Mouse (Mus musculus) layer of hippocampus, adult 9-10 months (tissue): ENCODE data around the gene Ccdc102a.

Experiments
- DNase-seq: peaks from one replicate; pipeline ENCODE4 v3.0.0; 2022; ENCODE audit warnings: low spot score

The Ccdc102a gene

GRCm38 (mm10) chr8:94919256-94919655 is 1.4 kb upstream of the Ccdc102a start:
- no peak for DNase-seq

- DNase-seq = no peak
Measured at GRCm38 (mm10) chr8:94917352-94917751, 546 bp downstream of the Ccdc102a start.

- no peak for DNase-seq
Measured at GRCm38 (mm10) chr8:94916960-94917324, 956 bp downstream of the Ccdc102a start.

GRCm38 (mm10) chr8:94916311-94916959 is 1.5 kb downstream of the Ccdc102a start:
- DNase-seq = no peak

GRCm38 (mm10) chr8:94914701-94915101 is 3.2 kb downstream of the Ccdc102a start:
- DNase-seq = no peak

GRCm38 (mm10) chr8:94914256-94914655 is 3.6 kb downstream of the Ccdc102a start:
- no peak for DNase-seq

GRCm38 (mm10) chr8:94913061-94913660 is 4.7 kb downstream of the Ccdc102a start:
- no peak for DNase-seq

- DNase-seq = peak; percentile 46
Measured at GRCm38 (mm10) chr8:94908847-94909246, 9.1 kb downstream of the Ccdc102a start.

- DNase-seq = no peak
Measured at GRCm38 (mm10) chr8:94907591-94908300, 10.2 kb downstream of the Ccdc102a start.

- no peak for DNase-seq
Measured at GRCm38 (mm10) chr8:94904450-94905175, 13.3 kb downstream of the Ccdc102a start.

GRCm38 (mm10) chr8:94903709-94904108 is 14.2 kb downstream of the Ccdc102a start:
- no peak for DNase-seq

GRCm38 (mm10) chr8:94901031-94901430 is 16.9 kb downstream of the Ccdc102a start:
- no peak for DNase-seq

- DNase-seq = no peak
Measured at GRCm38 (mm10) chr8:94900617-94901016, 17.3 kb downstream of the Ccdc102a start.

- no peak for DNase-seq
Measured at GRCm38 (mm10) chr8:94899262-94899661, 18.6 kb downstream of the Ccdc102a start.

- no peak for DNase-seq
Measured at GRCm38 (mm10) chr8:94892917-94893316, 25.0 kb downstream of the Ccdc102a start.

GRCm38 (mm10) chr8:94888383-94889036 is 29.4 kb downstream of the Ccdc102a start:
- no peak for DNase-seq

- no peak for DNase-seq
Measured at GRCm38 (mm10) chr8:94880742-94881141, 37.2 kb downstream of the Ccdc102a start.

- DNase-seq = no peak
Measured at GRCm38 (mm10) chr8:94876820-94877219, 41.1 kb downstream of the Ccdc102a start.

GRCm38 (mm10) chr8:94876197-94876730 is 41.6 kb downstream of the Ccdc102a start, which contains the start of gene Dok4:
TSS of gene Dok4 (minus strand) at chr8:94876330.
- DNase-seq = no peak

GRCm38 (mm10) chr8:94875871-94876150 is 42.1 kb downstream of the Ccdc102a start:
- no peak for DNase-seq

- DNase-seq = no peak
Measured at GRCm38 (mm10) chr8:94875096-94875870, 42.6 kb downstream of the Ccdc102a start.
